Mouse (Mus musculus) cortical plate, adult 2 months (tissue): ENCODE results near the gene Fgfbp3. TPM values are rescaled to one million over a fixed set of nuclear protein-coding genes. Genes with fewer than 3 reads are reported as not detected.
"Not testable (repeated sequence)": the region's sequence is repeated elsewhere in the genome, so short reads cannot be mapped to it uniquely, and the experiment has no call there.

Experiments
- H3K27ac ChIP-seq: fragments of 200-500 bp; 2 replicates; pipeline ENCODE4 v1.5.1; 2012; ENCODE audit warnings: low read length, control low read depth, inconsistent platforms; ENCODE audit not compliant: insufficient read depth
- H3K4me1 ChIP-seq: fragments of 200-500 bp; 2 replicates; pipeline ENCODE4 v1.6.1; 2011; ENCODE audit warnings: low read length; ENCODE audit not compliant: control insufficient read depth, insufficient read depth
- H3K4me3 ChIP-seq: fragments of 200-500 bp; 2 replicates; pipeline ENCODE4 v1.5.1; 2011; ENCODE audit warnings: mild to moderate bottlenecking, low read length, control low read depth; ENCODE audit not compliant: insufficient read depth
- CTCF ChIP-seq: fragments of 200-500 bp; IDR thresholded peaks from 2 replicates; pipeline ENCODE4 v1.5.1; 2011; ENCODE audit warnings: mild to moderate bottlenecking, control low read depth, low read length; ENCODE audit not compliant: insufficient read depth; ENCODE audit errors: extremely low read depth
- POLR2A ChIP-seq: fragments of 200-500 bp; IDR thresholded peaks from 2 replicates; pipeline ENCODE4 v1.6.1; 2011; ENCODE audit warnings: mild to moderate bottlenecking, low read length, control low read depth; ENCODE audit not compliant: insufficient read depth; ENCODE audit errors: extremely low read depth
- polyA plus RNA-seq: library from polyadenylated mRNA; depleted of rRNA; stranded (reverse); fragments of >200 nt; gene quantifications from 2 replicates; pipeline ENCODE4 v1.2.3, GENCODE M21; 2012; rRNA removed

The Fgfbp3 gene
- polyA plus RNA-seq, 1 experiment, result 9.2 TPM

- Histone ChIP-seq H3K4me3 (no peak overlapping the region), H3K27ac (no peak overlapping the region), H3K4me1 (no peaks in the 10 kb centered on the region; the same call in 1 of the 2 replicates)
- no peak for TF ChIP-seq CTCF
- TF ChIP-seq POLR2A, result no peak
These were observed 31.7 kb downstream of the Fgfbp3 start for GRCm38 (mm10) chr19:36887706-36888105.

- Histone ChIP-seq H3K27ac (no peak overlapping the region), H3K4me1 (no peaks in the 10 kb centered on the region), H3K4me3 (no peak overlapping the region)
- TF ChIP-seq CTCF (peak; percentile 34; the same call in 1 of the 2 replicates), POLR2A (no peak)
These were observed 33.1 kb downstream of the Fgfbp3 start for GRCm38 (mm10) chr19:36886316-36886715.

- TF ChIP-seq POLR2A (no peak), CTCF (peak; percentile 34; the same call in 1 of the 2 replicates)
- Histone ChIP-seq H3K27ac (no peak overlapping the region), H3K4me3 (no peak overlapping the region), H3K4me1 (no peaks in the 10 kb centered on the region)
These were observed 36.3 kb downstream of the Fgfbp3 start for GRCm38 (mm10) chr19:36883119-36883518.

GRCm38 (mm10) chr19:36878743-36879495, 40.5 kb downstream of the Fgfbp3 start:
- H3K27ac ChIP-seq, result no peak overlapping the region
- no peak overlapping the region for H3K4me3 ChIP-seq
- no peak for TF ChIP-seq CTCF
- TF ChIP-seq POLR2A, result no peak
- no peaks in the 10 kb centered on the region for H3K4me1 ChIP-seq

GRCm38 (mm10) chr19:36877329-36877728, 42.1 kb downstream of the Fgfbp3 start:
- Histone ChIP-seq H3K27ac (no peak overlapping the region), H3K4me3 (no peak overlapping the region), H3K4me1 (no peaks in the 10 kb centered on the region)
- TF ChIP-seq POLR2A (no peak), CTCF (no peak)

- TF ChIP-seq CTCF (no peak), POLR2A (no peak)
- Histone ChIP-seq H3K27ac (no peak overlapping the region), H3K4me1 (no peaks in the 10 kb centered on the region), H3K4me3 (no peak overlapping the region)
These were observed 44.8 kb downstream of the Fgfbp3 start for GRCm38 (mm10) chr19:36874651-36875050.

GRCm38 (mm10) chr19:36868675-36869074, 50.7 kb downstream of the Fgfbp3 start:
- not testable (repeated sequence) for H3K4me1 ChIP-seq, H3K27ac ChIP-seq, H3K4me3 ChIP-seq

Other genes starting within 250 kb of the Fgfbp3 start
- 35.1 and 35.3 TPM in 2 replicates for gene Ppp1r3c, start 183.0 kb downstream of the Fgfbp3 start, polyA plus RNA-seq
- gene Tnks2, start 85.4 kb downstream of the Fgfbp3 start, polyA plus RNA-seq, result 58.8 and 60.7 TPM in 2 replicates
- 12.8 and 13.0 TPM in 2 replicates for gene Btaf1, start 6.5 kb upstream of the Fgfbp3 start, polyA plus RNA-seq